In the genomic region with DNA sequence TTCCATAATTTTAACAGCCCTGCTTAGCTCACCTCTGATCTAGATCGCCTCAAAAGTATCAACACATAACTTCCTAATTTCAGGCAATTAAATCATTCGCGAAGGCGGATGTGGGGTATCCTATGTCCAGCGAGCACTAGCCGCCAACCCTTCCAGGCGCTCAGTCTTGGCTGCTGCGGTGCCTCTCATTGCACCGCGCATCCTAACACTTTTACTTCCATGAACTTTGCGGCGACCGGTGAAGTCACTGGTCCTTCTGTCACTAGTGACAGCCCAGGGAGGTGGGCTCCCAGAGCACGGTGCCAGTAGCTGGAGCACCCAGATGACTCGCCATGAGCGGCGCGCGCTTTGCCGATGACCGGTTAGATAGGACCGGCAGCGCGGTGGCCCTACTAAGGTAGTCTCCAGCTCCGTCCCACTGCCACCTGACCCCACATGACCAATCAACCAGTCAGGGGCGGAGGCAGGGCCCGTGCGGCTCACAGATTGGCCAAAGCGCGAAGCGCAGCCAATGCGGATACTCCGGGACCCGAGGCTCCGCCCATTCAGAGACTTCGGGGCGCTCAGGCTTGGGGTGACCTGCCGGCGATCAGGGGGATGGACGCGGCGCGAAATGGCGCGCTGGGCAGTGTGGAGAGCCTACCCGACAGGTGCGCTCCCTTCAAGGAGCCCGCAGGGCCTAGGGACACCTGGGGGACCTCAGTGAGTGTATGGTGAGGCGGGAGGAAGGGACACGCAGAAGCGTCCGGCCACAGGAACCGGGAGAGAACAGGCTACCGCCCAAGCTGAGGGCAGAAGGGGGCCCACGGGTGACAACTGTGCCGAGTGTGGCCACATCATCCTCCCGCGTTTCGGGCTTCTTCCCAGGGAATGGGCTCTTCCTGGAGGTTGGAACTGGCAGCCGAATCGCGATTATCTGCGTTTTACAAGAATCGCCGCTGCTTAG, we compare ENCODE assay signal across 8 mouse cellular contexts. TPM values are rescaled to one million over a fixed set of nuclear protein-coding genes. Genes with fewer than 3 reads are reported as not detected.
A peak's percentile ranks its signal among the peaks of the same experiment; 100 is the strongest.
DNase-seq lines count a peak whose midpoint lies in the region; ATAC-seq lines count a peak whose summit lies in the region.

Scly (plus strand) TSS at position 540 of the 946 bp plus-strand sequence.

- peak; percentile 97 to 99 for DNase-seq in adrenal gland, adult (ENCODE audit: inconsistent age in 2 of 2, low spot score in 1 of 2)
- DNase-seq in embryo, embryonic 10.5 days (ENCODE audit: low spot score), result peak; percentile 95
- DNase-seq in gastrocnemius, postnatal 14 days, result peak; percentile 95
- DNase-seq in left cerebral cortex, postnatal 10 days (ENCODE audit: extremely low spot score in 1 of 2, low spot score in 2 of 2), result peak; percentile 94 to 96
- peak; percentile 96 for DNase-seq in right cerebral cortex, postnatal 25 days
- peak; percentile 88 to 92 for DNase-seq in urinary bladder, postnatal 4 days (ENCODE audit: low spot score in 2 of 2)

- peak; percentile 97 for ATAC-seq in inflammation-experienced regulatory T-cells, adult 6 months
- peak; percentile 98 for ATAC-seq in megakaryocyte-erythroid progenitor cell, adult 5-6 weeks (replicated peaks; ENCODE audit: low FRiP score, low TSS enrichment, poor library complexity, severe bottlenecking)

- intact Hi-C loops in gastrocnemius, postnatal 14 days (cut with DNase I; ENCODE audit: low total_unique reads), result no loop called here
- intact Hi-C loops in left cerebral cortex, postnatal 10 days (cut with DNase I), result no loop called here

RNA-seq across cellular contexts. Expression of gene Scly, which starts in this region (rescaled TPM):
- total RNA-seq in gastrocnemius, postnatal 14 days (2021), result 10 to 100 TPM in 1 of 2 experiments, 1 to 10 TPM in 1; 9.5 to 10.2 TPM
- 10 to 100 TPM; 64.1 to 75.8 (median 73.6) TPM for polyA plus RNA-seq in inflammation-experienced regulatory T-cells, adult 6 months (2017; shearing (Covaris generic))
- total RNA-seq in left cerebral cortex, postnatal 10 days (2021), result 10 to 100 TPM; 10.4 to 10.5 TPM
- 64.1 and 65.3 TPM in 2 replicates for total RNA-seq in megakaryocyte-erythroid progenitor cell, adult 5-6 weeks (2014; fragmentation: Nextera tagmentation)
- 31.7 and 40.4 TPM in 2 replicates for total RNA-seq in megakaryocyte-erythroid progenitor cell, adult 5-6 weeks (2017)

Comparison
In these comparisons a context has a peak if more than half of its experiments do, and no peak if none do; other contexts are left out.
1. Peak in every context shown above with its lines: DNase-seq and ATAC-seq.